Mouse (Mus musculus) limb, embryonic 11.5 days (tissue): ENCODE results near the gene Aldh18a1. TPM values are rescaled to one million over a fixed set of nuclear protein-coding genes. Genes with fewer than 3 reads are reported as not detected.
"Not testable (repeated sequence)": the region's sequence is repeated elsewhere in the genome, so short reads cannot be mapped to it uniquely, and the experiment has no call there.

Experiments used
- ATAC-seq: fragments of 200-750 bp; cut with Nextera tagmentation; 2 replicates; pipeline ENCODE4 v1.8.0; 2017; ENCODE audit warnings: low read depth; ENCODE audit not compliant: insufficient number of reproducible peaks, low FRiP score, low TSS enrichment
- DNase-seq: peaks from one replicate; pipeline ENCODE4 v3.0.0-alpha.2; 2015; ENCODE audit warnings: low spot score
- H3K27ac ChIP-seq: fragments of 300-500 bp; sonication (generic); replicated peaks from 2 replicates; pipeline ENCODE4 v1.5.1; 2014; ENCODE audit warnings: low read depth, mild to moderate bottlenecking, low read length
- H3K27me3 ChIP-seq: fragments of 300-500 bp; sonication (generic); 2 replicates; pipeline ENCODE4 v1.6.1; 2014; ENCODE audit warnings: mild to moderate bottlenecking, low read length, mixed read lengths; ENCODE audit not compliant: control insufficient read depth, insufficient read depth
- H3K36me3 ChIP-seq: fragments of 300-500 bp; sonication (generic); 2 replicates; pipeline ENCODE4 v1.6.1; 2014; ENCODE audit warnings: mild to moderate bottlenecking, low read length, moderate library complexity, mixed read lengths; ENCODE audit not compliant: control insufficient read depth, insufficient read depth
- H3K4me1 ChIP-seq: fragments of 300-500 bp; sonication (generic); 2 replicates; pipeline ENCODE4 v1.6.1; 2014; ENCODE audit warnings: low read length, mixed read lengths; ENCODE audit not compliant: control insufficient read depth, insufficient read depth
- H3K4me2 ChIP-seq: fragments of 300-500 bp; sonication (generic); 2 replicates; pipeline ENCODE4 v1.6.1; 2014; ENCODE audit warnings: low read depth, mild to moderate bottlenecking, moderate library complexity; ENCODE audit not compliant: severe bottlenecking
- H3K4me3 ChIP-seq: fragments of 300-500 bp; sonication (generic); 2 replicates; pipeline ENCODE4 v1.5.1; 2014; ENCODE audit warnings: low read depth, low read length
- H3K9ac ChIP-seq: fragments of 300-500 bp; sonication (generic); 2 replicates; pipeline ENCODE4 v1.6.1; 2014; ENCODE audit warnings: mild to moderate bottlenecking, low read length
- H3K9me3 ChIP-seq: fragments of 300-500 bp; sonication (generic); 2 replicates; pipeline ENCODE4 v1.6.1; 2016; ENCODE audit warnings: low read length; ENCODE audit not compliant: control insufficient read depth
- WGBS: fragments of 180-500 bp; shearing (Covaris S2); extraction: QIAGEN DNeasy Blood & Tissue Kit; methylation state at CpG from one replicate; pipeline ENCODE4 v1.1.7; 2014; 5-methylcytosine and 5-hydroxymethylcytosine counted together
- polyA plus RNA-seq: library from polyadenylated mRNA; unstranded; fragments of >200 nt; fragmentation: Nextera tagmentation; extraction: Ambion mirVana; gene quantifications from 2 replicates; pipeline ENCODE4 v1.2.1, GENCODE M21; 2014

The Aldh18a1 gene
- polyA plus RNA-seq, 1 experiment from 2014 or later, result 72.8 TPM

- Histone ChIP-seq H3K36me3 (peaks cover 18% of the 10 kb centered on the region; the same call in 1 of the 2 replicates), H3K4me1 (no peaks in the 10 kb centered on the region), H3K27ac (no peak overlapping the region), H3K9ac (no peak overlapping the region), H3K27me3 (no peaks in the 10 kb centered on the region), H3K4me3 (no peak overlapping the region), H3K4me2 (no peak overlapping the region), H3K9me3 (no peaks in the 10 kb centered on the region)
- ATAC-seq (no peak), DNase-seq (no peak)
- 88% methylated on average over 2 of the region's 2 CpGs for WGBS
Observed at GRCm38 (mm10) chr19:40580902-40581301, 7.4 kb downstream of the Aldh18a1 start.

GRCm38 (mm10) chr19:40575438-40575837 lies 12.8 kb downstream of the Aldh18a1 start:
- ATAC-seq, result no peak
- DNase-seq, result no peak
- 91% methylated on average over 5 of the region's 5 CpGs for WGBS
- H3K27me3 ChIP-seq, result no peaks in the 10 kb centered on the region
- no peaks in the 10 kb centered on the region for H3K4me1 ChIP-seq
- H3K27ac ChIP-seq, result no peak overlapping the region
- H3K36me3 ChIP-seq, result peaks cover 43% of the 10 kb centered on the region
- no peak overlapping the region for H3K4me2 ChIP-seq
- H3K9me3 ChIP-seq, result peaks cover 3% of the 10 kb centered on the region
- no peak overlapping the region for H3K9ac ChIP-seq
- H3K4me3 ChIP-seq, result no peak overlapping the region

GRCm38 (mm10) chr19:40570726-40571125 lies 17.5 kb downstream of the Aldh18a1 start:
- peaks cover 5% of the 10 kb centered on the region for H3K9me3 ChIP-seq
- no peak overlapping the region for H3K4me2 ChIP-seq
- H3K27ac ChIP-seq, result no peak overlapping the region
- no peak overlapping the region for H3K9ac ChIP-seq
- H3K27me3 ChIP-seq, result no peaks in the 10 kb centered on the region
- no peak for ATAC-seq
- WGBS, result 93% methylated on average over 9 of the region's 9 CpGs
- H3K4me1 ChIP-seq, result no peaks in the 10 kb centered on the region
- no peak for DNase-seq
- H3K36me3 ChIP-seq, result peaks cover 50% of the 10 kb centered on the region
- H3K4me3 ChIP-seq, result no peak overlapping the region

- Histone ChIP-seq H3K27me3 (no peaks in the 10 kb centered on the region), H3K4me1 (no peaks in the 10 kb centered on the region), H3K4me2 (no peak overlapping the region), H3K9ac (no peak overlapping the region), H3K36me3 (peaks cover 48% of the 10 kb centered on the region), H3K27ac (no peak overlapping the region), H3K9me3 (peaks cover 5% of the 10 kb centered on the region), H3K4me3 (no peak overlapping the region)
- DNase-seq (no peak), ATAC-seq (no peak)
- WGBS, result 87% methylated on average over 3 of the region's 3 CpGs
Observed at GRCm38 (mm10) chr19:40567616-40568015, 20.6 kb downstream of the Aldh18a1 start.

- H3K36me3 ChIP-seq, result peaks cover 18% of the 10 kb centered on the region
Observed at GRCm38 (mm10) chr19:40563880-40564645, 24.2 kb downstream of the Aldh18a1 start.

GRCm38 (mm10) chr19:40561521-40561920 lies 26.7 kb downstream of the Aldh18a1 start:
- H3K9ac ChIP-seq, DNase-seq, H3K4me1 ChIP-seq, H3K9me3 ChIP-seq, H3K27ac ChIP-seq, H3K27me3 ChIP-seq, ATAC-seq, H3K4me3 ChIP-seq, H3K4me2 ChIP-seq: not testable (repeated sequence)
- H3K36me3 ChIP-seq, result peaks cover 20% of the 10 kb centered on the region
- WGBS, result 60% methylated on average over 13 of the region's 31 CpGs

More at GRCm38 (mm10) chr19:40563880-40564645, 24.2 kb downstream of the Aldh18a1 start:
- H3K9me3 ChIP-seq, result no peaks in the 10 kb centered on the region
- H3K4me1 ChIP-seq, result no peaks in the 10 kb centered on the region
- H3K4me2 ChIP-seq, result no peak overlapping the region
- ATAC-seq (no peak), DNase-seq (no peak)
- 88% methylated on average over 10 of the region's 10 CpGs for WGBS
- no peak overlapping the region for H3K9ac ChIP-seq
- H3K27ac ChIP-seq, result no peak overlapping the region
- no peaks in the 10 kb centered on the region for H3K27me3 ChIP-seq
- H3K4me3 ChIP-seq, result no peak overlapping the region

GRCm38 (mm10) chr19:40556029-40556428 lies 32.2 kb downstream of the Aldh18a1 start:
- H3K4me3 ChIP-seq, result no peak overlapping the region
- H3K9ac ChIP-seq, result no peak overlapping the region
- DNase-seq (no peak), ATAC-seq (no peak)
- no peak overlapping the region for H3K4me2 ChIP-seq
- H3K9me3 ChIP-seq, result no peaks in the 10 kb centered on the region
- WGBS, result 56% methylated on average over 7 of the region's 7 CpGs
- H3K4me1 ChIP-seq, result no peaks in the 10 kb centered on the region
- peaks cover 21% of the 10 kb centered on the region for H3K36me3 ChIP-seq
- H3K27me3 ChIP-seq, result no peaks in the 10 kb centered on the region
- H3K27ac ChIP-seq, result no peak overlapping the region

- no peak overlapping the region for H3K4me2 ChIP-seq
- H3K9me3 ChIP-seq, result no peaks in the 10 kb centered on the region
- H3K27me3 ChIP-seq, result no peaks in the 10 kb centered on the region
- peaks cover 24% of the 10 kb centered on the region for H3K36me3 ChIP-seq
- DNase-seq (no peak), ATAC-seq (no peak)
- H3K4me3 ChIP-seq, result no peak overlapping the region
- H3K4me1 ChIP-seq, result no peaks in the 10 kb centered on the region
- H3K9ac ChIP-seq, result no peak overlapping the region
- 92% methylated on average over 8 of the region's 8 CpGs for WGBS
- no peak overlapping the region for H3K27ac ChIP-seq
Observed at GRCm38 (mm10) chr19:40555136-40555535, 33.1 kb downstream of the Aldh18a1 start.
